Mouse (Mus musculus): ENCODE data around the gene Casc3. TPM values are rescaled to one million over a fixed set of nuclear protein-coding genes. Genes with fewer than 3 reads are reported as not detected.

Gene Casc3
- polyA plus RNA-seq, 1 experiment = 22.0 TPM

GRCm38 (mm10) chr11:98827877-98828276 lies 23.2 kb downstream of the Casc3 start:
- Histone ChIP-seq H3K4me3 (ENCODE audit: low read depth, low read length) (no peak overlapping the region), H3K27ac (ENCODE audit: insufficient read depth, low read depth, low read length) (no peak overlapping the region), H3K36me3 (ENCODE audit: control insufficient read depth, insufficient read depth, low read length) (peaks cover 73% of the 10 kb centered on the region), H3K4me1 (ENCODE audit: control insufficient read depth, insufficient read depth, insufficient read length, low read length) (no peaks in the 10 kb centered on the region), H3K27me3 (ENCODE audit: control insufficient read depth, insufficient read depth, low read length) (no peaks in the 10 kb centered on the region)
- WGBS = 72% methylated on average over 2 of the region's 2 CpGs
- no peak for TF ChIP-seq CTCF (IDR thresholded peaks at IDR 0.05; ENCODE audit: extremely low read depth, insufficient read length, insufficient replicate concordance, low read depth, low read length)
- no peak for TF ChIP-seq POLR2A (IDR thresholded peaks at IDR 0.05; ENCODE audit: low read depth, low read length)

GRCm38 (mm10) chr11:98829091-98829775 lies 24.5 kb downstream of the Casc3 start:
- 70% methylated on average over 12 of the region's 12 CpGs for WGBS
- no peaks in the 10 kb centered on the region for H3K4me1 ChIP-seq (ENCODE audit: control insufficient read depth, insufficient read depth, insufficient read length, low read length)
- no peak overlapping the region for H3K27ac ChIP-seq (ENCODE audit: insufficient read depth, low read depth, low read length)
- H3K36me3 ChIP-seq (ENCODE audit: control insufficient read depth, insufficient read depth, low read length) = peaks cover 72% of the 10 kb centered on the region
- H3K27me3 ChIP-seq (ENCODE audit: control insufficient read depth, insufficient read depth, low read length) = no peaks in the 10 kb centered on the region
- no peak overlapping the region for H3K4me3 ChIP-seq (ENCODE audit: low read depth, low read length)
- no peak for TF ChIP-seq POLR2A (IDR thresholded peaks at IDR 0.05; ENCODE audit: low read depth, low read length)
- no peak for TF ChIP-seq CTCF (IDR thresholded peaks at IDR 0.05; ENCODE audit: extremely low read depth, insufficient read length, insufficient replicate concordance, low read depth, low read length)

DNA sequence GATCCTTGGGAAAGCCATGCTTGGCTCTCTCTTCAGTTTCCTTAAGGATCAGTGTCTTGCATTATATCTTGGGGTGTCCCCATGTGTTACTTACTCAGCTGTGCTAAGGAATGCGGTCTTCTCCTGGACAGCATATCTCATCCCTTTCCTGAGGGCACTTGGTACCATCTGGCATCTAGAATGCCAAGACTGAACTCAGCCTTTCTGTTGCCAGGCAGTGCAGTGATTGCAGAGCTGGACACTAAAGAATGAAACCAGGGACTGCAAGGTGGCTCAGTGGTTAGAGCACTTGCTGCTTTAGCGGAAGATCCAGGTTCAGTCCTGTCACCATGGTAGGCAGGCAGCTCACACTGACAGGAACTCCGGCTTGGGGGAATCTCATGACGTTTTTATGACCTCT lies 25.2 kb downstream of the Casc3 start:
- Histone ChIP-seq H3K36me3 (ENCODE audit: control insufficient read depth, insufficient read depth, low read length) (peaks cover 69% of the 10 kb centered on the region), H3K27ac (ENCODE audit: insufficient read depth, low read depth, low read length) (no peak overlapping the region), H3K4me3 (ENCODE audit: low read depth, low read length) (no peak overlapping the region), H3K27me3 (ENCODE audit: control insufficient read depth, insufficient read depth, low read length) (no peaks in the 10 kb centered on the region), H3K4me1 (ENCODE audit: control insufficient read depth, insufficient read depth, insufficient read length, low read length) (no peaks in the 10 kb centered on the region)
- WGBS = 80% methylated on average over 4 of the region's 4 CpGs
- TF ChIP-seq CTCF (IDR thresholded peaks at IDR 0.05; ENCODE audit: extremely low read depth, insufficient read length, insufficient replicate concordance, low read depth, low read length) = no peak
- no peak for TF ChIP-seq POLR2A (IDR thresholded peaks at IDR 0.05; ENCODE audit: low read depth, low read length)

DNA sequence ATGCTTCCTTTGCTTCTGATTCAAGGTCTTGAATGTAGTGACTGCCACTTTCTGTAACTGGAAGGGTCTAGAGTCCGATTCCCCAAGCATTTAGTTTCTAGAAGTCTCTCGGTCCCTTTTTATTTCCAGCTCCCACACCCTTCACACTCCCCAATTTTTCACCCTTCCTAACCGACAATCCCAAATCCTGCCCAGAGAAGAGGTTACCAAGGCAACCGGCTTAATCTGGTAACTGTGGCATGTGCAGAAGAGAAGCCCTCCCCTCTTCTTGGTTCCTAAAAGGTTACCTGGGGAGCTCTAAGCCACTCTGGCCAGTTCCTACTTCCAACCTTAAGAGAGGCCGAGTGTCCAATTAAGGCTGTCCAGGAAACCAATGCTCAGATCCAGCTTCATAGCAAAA lies 30.6 kb downstream of the Casc3 start:
- peaks cover 20% of the 10 kb centered on the region for H3K4me1 ChIP-seq (ENCODE audit: control insufficient read depth, insufficient read depth, insufficient read length, low read length)
- H3K36me3 ChIP-seq (ENCODE audit: control insufficient read depth, insufficient read depth, low read length) = peaks cover 30% of the 10 kb centered on the region
- no peak overlapping the region for H3K4me3 ChIP-seq (ENCODE audit: low read depth, low read length)
- H3K27ac ChIP-seq (ENCODE audit: insufficient read depth, low read depth, low read length) = no peak overlapping the region
- H3K27me3 ChIP-seq (ENCODE audit: control insufficient read depth, insufficient read depth, low read length) = 0 out of 2 replicates have a peak, but pooled peaks cover 4% of the 10 kb centered on the region
- WGBS = 57% methylated on average over 5 of the region's 5 CpGs
- TF ChIP-seq POLR2A (IDR thresholded peaks at IDR 0.05; ENCODE audit: low read depth, low read length) = no peak
- TF ChIP-seq CTCF (IDR thresholded peaks at IDR 0.05; ENCODE audit: extremely low read depth, insufficient read length, insufficient replicate concordance, low read depth, low read length) = no peak

DNA sequence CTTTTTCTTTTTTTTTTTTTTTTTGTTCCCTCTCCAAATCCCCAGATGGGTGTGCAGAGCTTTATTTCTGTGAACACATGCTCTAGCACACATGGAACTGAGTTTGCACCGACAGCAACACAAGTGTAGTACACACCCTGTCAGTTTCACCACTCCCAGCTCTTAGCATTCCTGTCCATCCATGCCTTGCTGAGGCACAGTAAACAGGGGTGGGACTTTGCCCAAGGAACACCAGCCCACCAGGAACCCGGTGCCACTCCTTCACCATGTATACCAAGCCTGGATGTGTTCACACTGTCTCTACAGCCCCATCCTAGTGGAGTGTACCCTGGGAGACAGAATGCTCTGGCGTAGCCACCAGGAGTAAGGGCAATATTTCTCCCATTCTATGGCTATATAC lies 31.0 kb downstream of the Casc3 start:
- no peak overlapping the region for H3K4me3 ChIP-seq (ENCODE audit: low read depth, low read length)
- H3K36me3 ChIP-seq (ENCODE audit: control insufficient read depth, insufficient read depth, low read length) = peaks cover 30% of the 10 kb centered on the region
- 24% methylated on average over 3 of the region's 3 CpGs for WGBS
- peak overlapping the region; percentile 10; the same call in 1 of the 2 replicates for H3K27ac ChIP-seq (ENCODE audit: insufficient read depth, low read depth, low read length)
- TF ChIP-seq CTCF (IDR thresholded peaks at IDR 0.05; ENCODE audit: extremely low read depth, insufficient read length, insufficient replicate concordance, low read depth, low read length) = no peak
- TF ChIP-seq POLR2A (IDR thresholded peaks at IDR 0.05; ENCODE audit: low read depth, low read length) = no peak
- 0 out of 2 replicates have a peak, but pooled peaks cover 4% of the 10 kb centered on the region for H3K27me3 ChIP-seq (ENCODE audit: control insufficient read depth, insufficient read depth, low read length)
- peaks cover 20% of the 10 kb centered on the region for H3K4me1 ChIP-seq (ENCODE audit: control insufficient read depth, insufficient read depth, insufficient read length, low read length)

GRCm38 (mm10) chr11:98836128-98836527 lies 31.4 kb downstream of the Casc3 start:
- Histone ChIP-seq H3K36me3 (ENCODE audit: control insufficient read depth, insufficient read depth, low read length) (peaks cover 28% of the 10 kb centered on the region), H3K27ac (ENCODE audit: insufficient read depth, low read depth, low read length) (peak overlapping the region; percentile 10; the same call in 1 of the 2 replicates), H3K27me3 (ENCODE audit: control insufficient read depth, insufficient read depth, low read length) (0 out of 2 replicates have a peak, but pooled peaks cover 4% of the 10 kb centered on the region), H3K4me1 (ENCODE audit: control insufficient read depth, insufficient read depth, insufficient read length, low read length) (peaks cover 20% of the 10 kb centered on the region), H3K4me3 (ENCODE audit: low read depth, low read length) (peak overlapping the region; percentile 99)
- TF ChIP-seq CTCF (IDR thresholded peaks at IDR 0.05; ENCODE audit: extremely low read depth, insufficient read length, insufficient replicate concordance, low read depth, low read length) = no peak
- 18% methylated on average over 7 of the region's 7 CpGs for WGBS

- H3K27ac ChIP-seq (ENCODE audit: insufficient read depth, low read depth, low read length) = peak within 1 kb of the TSS; percentile 65
- 0 out of 2 replicates have a peak, but pooled peaks cover 4% of the 10 kb centered on the region for H3K27me3 ChIP-seq (ENCODE audit: control insufficient read depth, insufficient read depth, low read length)
- peak within 1 kb of the TSS; percentile 99 for H3K4me3 ChIP-seq (ENCODE audit: low read depth, low read length)
- H3K36me3 ChIP-seq (ENCODE audit: control insufficient read depth, insufficient read depth, low read length) = peaks cover 23% of the 10 kb centered on the region
- WGBS = under 1% methylated on average over 45 of the region's 48 CpGs
- TF ChIP-seq CTCF (IDR thresholded peaks at IDR 0.05; ENCODE audit: extremely low read depth, insufficient read length, insufficient replicate concordance, low read depth, low read length) (no peak), POLR2A (IDR thresholded peaks at IDR 0.05; ENCODE audit: low read depth, low read length) (peak; percentile 67)
- peaks cover 20% of the 10 kb centered on the region for H3K4me1 ChIP-seq (ENCODE audit: control insufficient read depth, insufficient read depth, insufficient read length, low read length)
These were observed 32.0 kb downstream of the Casc3 start, which contains the start of gene Rapgefl1 for GRCm38 (mm10) chr11:98836651-98837141. Gene Rapgefl1, plus strand, starts transcription at chr11:98836785.

Data from small intestine, adult 2 months (tissue).